Mouse (Mus musculus): ENCODE results near the gene Adam26b.
"Not testable (repeated sequence)": the region's sequence is repeated elsewhere in the genome, so short reads cannot be mapped to it uniquely, and the experiment has no call there.

Gene Adam26b

DNA sequence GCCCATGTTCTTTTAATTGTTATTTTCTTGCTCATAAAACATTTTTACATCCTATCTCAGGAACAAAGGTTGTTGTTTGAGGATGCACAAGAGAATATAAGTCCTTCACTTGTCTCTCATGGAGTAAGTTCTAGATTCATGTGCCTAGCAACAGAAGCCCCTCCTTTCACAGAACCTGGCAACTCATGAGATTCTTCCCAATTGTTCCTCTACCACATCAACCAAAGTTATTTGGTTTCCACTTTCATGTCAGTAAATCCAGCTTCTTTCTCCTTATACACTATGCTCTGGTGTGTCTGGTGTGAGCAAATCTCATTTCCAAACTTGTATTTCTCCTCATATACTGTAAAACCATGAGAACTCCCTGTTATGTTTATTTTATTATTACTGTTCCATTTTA, at the start of gene Adam26b:
Gene Adam26b (minus strand): TSS at position 101 of the 400 bp plus-strand sequence.
- DNase-seq (ENCODE audit: extremely low read depth, insufficient read length, low spot score), result not testable (repeated sequence)

DNA sequence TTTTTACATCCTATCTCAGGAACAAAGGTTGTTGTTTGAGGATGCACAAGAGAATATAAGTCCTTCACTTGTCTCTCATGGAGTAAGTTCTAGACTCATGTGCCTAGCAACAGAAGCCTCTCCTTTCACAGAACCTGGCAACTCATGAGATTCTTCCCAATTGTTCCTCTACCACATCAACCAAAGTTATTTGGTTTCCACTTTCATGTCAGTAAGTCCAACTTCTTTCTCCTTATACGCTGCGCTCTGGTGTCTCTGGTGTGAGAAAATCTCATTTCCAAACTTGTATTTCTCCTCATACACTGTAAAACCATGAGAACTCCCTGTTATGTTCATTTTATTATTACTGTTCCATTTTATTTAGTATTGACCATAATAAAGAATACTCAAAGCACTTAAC, 48.7 kb upstream of the Adam26b start, which contains the start of gene Adam26a:
Gene Adam26a (minus strand): TSS at position 101 of the 400 bp plus-strand sequence.
- not testable (repeated sequence) for DNase-seq (ENCODE audit: extremely low read depth, insufficient read length, low spot score)
